Mouse (Mus musculus): ENCODE measurements around the gene C2cd2l.

DNA sequence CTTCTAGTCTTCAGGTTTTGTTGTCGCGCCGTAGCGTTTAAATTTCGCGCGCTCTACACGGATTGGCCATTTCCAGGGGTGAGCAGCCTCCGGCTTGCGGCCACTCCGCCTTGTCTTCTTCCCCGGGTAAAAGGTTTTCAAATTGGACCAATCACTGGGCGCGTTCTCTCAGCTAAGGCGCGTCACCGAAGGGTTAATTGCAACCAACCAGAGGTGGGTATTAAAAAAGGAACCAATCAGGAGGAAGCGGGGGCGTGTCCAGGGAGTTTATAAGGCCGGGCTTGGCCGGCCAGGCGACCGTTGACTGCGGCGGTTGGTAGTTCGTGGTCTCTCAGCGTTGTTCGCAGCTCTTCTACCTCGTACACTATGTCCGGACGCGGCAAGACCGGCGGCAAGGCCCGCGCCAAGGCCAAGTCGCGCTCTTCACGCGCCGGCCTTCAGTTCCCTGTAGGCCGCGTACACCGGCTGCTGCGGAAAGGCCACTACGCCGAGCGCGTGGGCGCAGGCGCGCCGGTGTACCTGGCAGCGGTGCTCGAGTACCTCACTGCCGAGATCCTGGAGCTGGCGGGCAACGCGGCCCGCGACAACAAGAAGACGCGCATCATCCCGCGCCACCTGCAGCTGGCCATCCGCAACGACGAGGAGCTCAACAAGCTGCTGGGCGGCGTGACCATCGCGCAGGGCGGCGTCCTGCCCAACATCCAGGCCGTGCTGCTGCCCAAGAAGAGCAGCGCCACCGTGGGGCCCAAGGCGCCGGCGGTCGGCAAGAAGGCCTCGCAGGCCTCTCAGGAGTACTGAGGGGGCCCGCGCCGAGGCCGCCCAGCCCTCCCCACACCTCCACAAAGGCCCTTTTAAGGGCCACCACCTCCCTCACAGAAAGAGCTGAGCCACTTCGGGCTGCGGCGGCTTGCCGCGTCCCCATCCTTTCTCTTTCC, 14.6 kb upstream of the C2cd2l start, which contains the start of gene H2afx:
- TF ChIP-seq EP300 (IDR thresholded peaks at IDR 0.05; ENCODE audit: insufficient read depth, low read depth, low read length) = 0 out of 2 replicates have a peak, but pooled peaks have one; percentile 24
- TF ChIP-seq CTCF (IDR thresholded peaks at IDR 0.05; ENCODE audit: low read depth, low read length) = no peak
- peak; percentile 99 for TF ChIP-seq POLR2A (IDR thresholded peaks at IDR 0.05; ENCODE audit: insufficient read depth, low read length)
